Mouse (Mus musculus): Measurements from ENCODE around the gene Fam171a1. TPM values are rescaled to one million over a fixed set of nuclear protein-coding genes. Genes with fewer than 3 reads are reported as not detected.

Gene Fam171a1
- total RNA-seq, 2 experiments from 2014 or later: 76.3 to 78.7 TPM

- no peak for DNase-seq (ENCODE audit: low spot score in 2 of 2)
Observed at GRCm38 (mm10) chr2:3251309-3251708, 137.3 kb downstream of the Fam171a1 start.

DNA sequence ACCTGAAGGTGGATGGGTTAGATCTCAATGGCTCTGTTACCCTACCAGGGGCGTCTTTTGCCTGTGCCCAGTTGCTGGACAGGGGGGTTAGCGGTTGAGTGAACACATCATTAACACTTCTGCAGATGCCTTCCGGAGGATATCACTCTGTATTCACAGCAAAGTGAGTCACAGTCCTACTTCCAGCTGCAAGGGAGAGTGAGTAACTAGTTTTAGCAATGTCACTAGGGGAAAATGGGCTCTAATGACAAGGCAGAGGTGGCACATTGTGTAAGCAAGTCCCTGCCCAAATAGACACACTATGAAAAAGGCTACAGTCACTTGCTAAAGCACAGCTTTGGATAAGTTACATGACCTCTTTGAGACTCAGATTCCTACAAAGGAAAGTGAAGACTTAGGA, 152.4 kb downstream of the Fam171a1 start:
- DNase-seq (ENCODE audit: low spot score in 2 of 2): no peak

DNA sequence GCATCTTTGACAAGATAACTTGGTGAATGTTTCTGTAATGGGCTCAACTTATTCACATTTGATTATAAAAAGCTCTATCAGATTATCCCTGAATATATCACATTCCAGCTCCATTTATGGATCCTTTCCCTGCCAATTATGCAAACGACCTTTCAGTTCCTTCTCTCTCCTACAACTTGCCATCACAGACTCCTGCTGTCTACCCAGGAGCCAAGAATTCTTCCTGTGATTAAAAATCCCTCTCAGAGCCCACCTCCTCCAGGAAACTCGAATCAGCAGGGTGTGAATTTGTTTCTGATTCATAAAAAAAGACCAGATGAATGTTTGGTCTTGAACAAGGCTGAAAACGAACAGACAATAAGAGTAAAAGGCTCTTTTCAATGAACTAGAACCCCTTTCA, 153.9 kb downstream of the Fam171a1 start:
- DNase-seq (ENCODE audit: low spot score in 2 of 2): peak; percentile 15 to 17

- DNase-seq (ENCODE audit: low spot score in 2 of 2): no peak
Observed at GRCm38 (mm10) chr2:3273349-3273748, 159.3 kb downstream of the Fam171a1 start.

- no peak for DNase-seq (ENCODE audit: low spot score in 2 of 2)
Observed at GRCm38 (mm10) chr2:3276106-3276505, 162.1 kb downstream of the Fam171a1 start.

Small RNA genes within 50 kb of the gene (microRNA-seq; reads per million reads assigned to microRNA genes)
- gene Gm27306: 0 reads per million in 2 experiments

Other genes with a start within 250 kb of the Fam171a1 start
- 10 to 100 TPM; 82.6 to 91.0 TPM for gene Nmt2, start 170.0 kb downstream of the Fam171a1 start, total RNA-seq (2021)
- gene Rpp38, start 218.4 kb downstream of the Fam171a1 start, total RNA-seq (2021): 10 to 100 TPM; 10.7 to 11.9 TPM
- 1 to 10 TPM in 1 of 2 experiments, under 1 TPM in 1; 0.94 to 1.8 TPM for gene Acbd7, start 221.9 kb downstream of the Fam171a1 start, total RNA-seq (2021)

Measured in layer of hippocampus, adult 18-20 months (tissue).